Mouse (Mus musculus) kidney, adult 2 months (tissue): ENCODE data around the gene Rcc2. TPM values are rescaled to one million over a fixed set of nuclear protein-coding genes. Genes with fewer than 3 reads are reported as not detected.
A peak's percentile ranks its signal among the peaks of the same experiment; 100 is the strongest.

Experiments
- DNase-seq: peaks from one replicate; pipeline ENCODE4 v3.0.0; 2021
- H3K27ac ChIP-seq: fragments of 200-500 bp; 2 replicates; pipeline ENCODE4 v1.5.1; 2012; ENCODE audit warnings: low read depth, low read length, control low read depth, inconsistent platforms; ENCODE audit not compliant: insufficient read depth
- H3K27me3 ChIP-seq: fragments of 200-500 bp; replicated peaks from 2 replicates; pipeline ENCODE4 v1.6.1; 2012; ENCODE audit warnings: mild to moderate bottlenecking, moderate library complexity, low read length, inconsistent platforms; ENCODE audit not compliant: control insufficient read depth, insufficient read depth
- H3K36me3 ChIP-seq: fragments of 200-500 bp; 2 replicates; pipeline ENCODE4 v1.6.1; 2012; ENCODE audit warnings: mild to moderate bottlenecking, moderate library complexity, low read length, inconsistent platforms; ENCODE audit not compliant: control insufficient read depth, insufficient read depth
- H3K4me1 ChIP-seq: fragments of 200-500 bp; 2 replicates; pipeline ENCODE4 v1.6.1; 2011; ENCODE audit warnings: low read length; ENCODE audit not compliant: control insufficient read depth, insufficient read depth
- H3K4me3 ChIP-seq: fragments of 200-500 bp; 2 replicates; pipeline ENCODE4 v1.5.1; 2011; ENCODE audit warnings: mild to moderate bottlenecking, low read depth, low read length, control low read depth; ENCODE audit not compliant: insufficient read depth
- CTCF ChIP-seq: fragments of 200-500 bp; conservative IDR thresholded peaks from 2 replicates; pipeline ENCODE4 v1.5.1; 2011; ENCODE audit warnings: low read depth, mild to moderate bottlenecking, control low read depth, low read length, moderate library complexity, mixed read lengths; ENCODE audit not compliant: insufficient read depth, insufficient read length
- POLR2A ChIP-seq: fragments of 200-500 bp; IDR thresholded peaks from one replicate; pipeline ENCODE4 v1.6.1; 2011; ENCODE audit warnings: low read depth, low read length, control low read depth
- WGBS: fragments of 180-500 bp; shearing (Covaris S2); methylation state at CpG from one replicate; pipeline ENCODE4 v1.1.7; 2018; 5-methylcytosine and 5-hydroxymethylcytosine counted together
- polyA plus RNA-seq: library from polyadenylated mRNA; depleted of rRNA; stranded (reverse); fragments of >200 nt; gene quantifications from 2 replicates; pipeline ENCODE4 v1.2.3, GENCODE M21; 2012

Rcc2 gene
- polyA plus RNA-seq, 1 experiment, result 20.9 TPM

- WGBS, result 16% methylated on average over 5 of the region's 5 CpGs
- no peaks in the 10 kb centered on the region for H3K36me3 ChIP-seq
- H3K4me3 ChIP-seq, result no peak overlapping the region
- H3K27me3 ChIP-seq, result no peaks in the 10 kb centered on the region
- DNase-seq, result no peak
- TF ChIP-seq POLR2A, result no peak
- TF ChIP-seq CTCF, result peak; percentile 72
- no peaks in the 10 kb centered on the region for H3K4me1 ChIP-seq
- no peak overlapping the region for H3K27ac ChIP-seq
Observed at GRCm38 (mm10) chr4:140679038-140679437, 21.3 kb upstream of the Rcc2 start.

- 21% methylated on average over 18 of the region's 18 CpGs for WGBS
- H3K27me3 ChIP-seq, result no peaks in the 10 kb centered on the region
- DNase-seq, result peak; percentile 82
- H3K4me1 ChIP-seq, result no peaks in the 10 kb centered on the region
- peak; percentile 90 for TF ChIP-seq CTCF
- no peak for TF ChIP-seq POLR2A
- no peak overlapping the region for H3K27ac ChIP-seq
- no peak overlapping the region for H3K4me3 ChIP-seq
- no peaks in the 10 kb centered on the region for H3K36me3 ChIP-seq
Observed at GRCm38 (mm10) chr4:140679723-140680380, 20.5 kb upstream of the Rcc2 start.

GRCm38 (mm10) chr4:140680731-140681397, 19.5 kb upstream of the Rcc2 start:
- TF ChIP-seq POLR2A (no peak), CTCF (no peak)
- DNase-seq, result no peak
- Histone ChIP-seq H3K36me3 (no peaks in the 10 kb centered on the region), H3K27ac (no peak overlapping the region), H3K4me1 (no peaks in the 10 kb centered on the region), H3K4me3 (no peak overlapping the region), H3K27me3 (no peaks in the 10 kb centered on the region)
- WGBS, result 38% methylated on average over 8 of the region's 8 CpGs

- Histone ChIP-seq H3K27me3 (no peaks in the 10 kb centered on the region), H3K27ac (no peak overlapping the region), H3K36me3 (no peaks in the 10 kb centered on the region), H3K4me1 (no peaks in the 10 kb centered on the region), H3K4me3 (no peak overlapping the region)
- TF ChIP-seq CTCF, result no peak
- no peak for TF ChIP-seq POLR2A
- DNase-seq, result no peak
- WGBS, result 37% methylated on average over 8 of the region's 8 CpGs
Observed at GRCm38 (mm10) chr4:140683608-140684007, 16.7 kb upstream of the Rcc2 start.

GRCm38 (mm10) chr4:140684141-140684871, 16.0 kb upstream of the Rcc2 start:
- Histone ChIP-seq H3K4me3 (no peak overlapping the region), H3K27me3 (no peaks in the 10 kb centered on the region), H3K27ac (no peak overlapping the region), H3K4me1 (no peaks in the 10 kb centered on the region), H3K36me3 (no peaks in the 10 kb centered on the region)
- DNase-seq, result no peak
- WGBS, result 11% methylated on average over 16 of the region's 16 CpGs
- TF ChIP-seq POLR2A, result no peak
- TF ChIP-seq CTCF, result no peak

GRCm38 (mm10) chr4:140684881-140685303, 15.4 kb upstream of the Rcc2 start:
- no peak for DNase-seq
- no peaks in the 10 kb centered on the region for H3K27me3 ChIP-seq
- H3K27ac ChIP-seq, result no peak overlapping the region
- H3K4me1 ChIP-seq, result no peaks in the 10 kb centered on the region
- no peak overlapping the region for H3K4me3 ChIP-seq
- 44% methylated on average over 6 of the region's 6 CpGs for WGBS
- H3K36me3 ChIP-seq, result no peaks in the 10 kb centered on the region
- TF ChIP-seq CTCF (no peak), POLR2A (no peak)
